Mouse (Mus musculus): ENCODE results near the gene Pradc1. TPM values are rescaled to one million over a fixed set of nuclear protein-coding genes. Genes with fewer than 3 reads are reported as not detected.

Pradc1 gene
- polyA plus RNA-seq, 1 experiment = 13.9 TPM

DNA sequence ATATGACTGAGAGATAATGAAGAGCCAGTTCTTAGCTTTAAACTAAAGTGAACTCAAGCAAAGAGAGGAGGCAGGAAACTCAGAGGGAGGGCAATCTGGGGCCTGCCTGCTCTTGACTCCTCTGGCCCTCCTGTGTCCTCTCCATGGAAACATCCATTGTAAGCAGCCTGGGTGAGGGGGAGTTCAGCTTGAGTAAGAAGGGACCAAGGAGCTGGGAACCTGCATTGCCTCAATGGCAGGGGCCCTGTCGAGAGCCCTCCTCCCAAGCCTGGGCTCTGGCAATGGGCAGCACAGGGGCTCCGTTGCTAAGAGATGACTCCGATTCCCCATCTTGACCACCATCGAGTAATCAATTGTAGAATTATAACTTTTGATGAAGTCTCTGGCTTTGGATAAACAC is 36.7 kb upstream of the Pradc1 start:
- H3K27me3 ChIP-seq (ENCODE audit: control insufficient read depth, insufficient read depth, low read length) = peaks cover 9% of the 10 kb centered on the region; the same call in 1 of the 2 replicates
- TF ChIP-seq CTCF (IDR thresholded peaks at IDR 0.05; ENCODE audit: extremely low read depth, insufficient read depth, insufficient read length, insufficient replicate concordance) (no peak), POLR2A (IDR thresholded peaks at IDR 0.05; ENCODE audit: low read depth, low read length) (no peak)
- 86% methylated on average over 4 of the region's 4 CpGs for WGBS

DNA sequence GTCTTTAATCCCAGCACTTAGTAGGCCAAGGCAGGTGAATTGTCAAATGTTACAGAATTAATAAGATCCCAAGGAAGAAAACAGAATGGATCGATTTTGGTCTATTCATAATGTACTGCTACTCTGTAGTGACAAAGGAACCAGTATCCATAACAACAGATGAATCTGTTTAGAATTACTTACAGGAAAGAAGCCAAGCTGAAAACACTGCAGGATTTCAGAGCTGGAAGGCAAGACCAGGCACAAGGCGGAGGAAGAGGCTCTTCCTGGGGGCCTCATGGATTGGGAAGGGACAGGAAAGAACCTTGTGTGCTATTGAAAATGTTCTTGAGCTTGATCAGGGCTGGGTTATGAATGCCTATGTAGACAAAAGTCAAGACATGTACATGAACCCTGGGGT is 34.0 kb upstream of the Pradc1 start:
- no peak for DNase-seq (ENCODE audit: low read depth in 1 of 2, low spot score in 2 of 2)
- 66% methylated on average over 2 of the region's 2 CpGs for WGBS
- no peak for TF ChIP-seq CTCF (IDR thresholded peaks at IDR 0.05; ENCODE audit: extremely low read depth, insufficient read depth, insufficient read length, insufficient replicate concordance)
- no peak for TF ChIP-seq POLR2A (IDR thresholded peaks at IDR 0.05; ENCODE audit: low read depth, low read length)
- no peak overlapping the region for H3K27ac ChIP-seq (ENCODE audit: insufficient read depth, low read length)
- H3K4me1 ChIP-seq (ENCODE audit: control insufficient read depth, insufficient read depth, insufficient read length) = no peaks in the 10 kb centered on the region
- peaks cover 9% of the 10 kb centered on the region; the same call in 1 of the 2 replicates for H3K27me3 ChIP-seq (ENCODE audit: control insufficient read depth, insufficient read depth, low read length)
- no peaks in the 10 kb centered on the region for H3K36me3 ChIP-seq (ENCODE audit: control insufficient read depth, insufficient read depth, low read length)
- no peak overlapping the region for H3K4me3 ChIP-seq (ENCODE audit: extremely low read depth, insufficient read depth, insufficient read length)

More for the DNA sequence above, 36.7 kb upstream of the Pradc1 start:
- no peaks in the 10 kb centered on the region for H3K4me1 ChIP-seq (ENCODE audit: control insufficient read depth, insufficient read depth, insufficient read length)
- no peak overlapping the region for H3K27ac ChIP-seq (ENCODE audit: insufficient read depth, low read length)
- H3K4me3 ChIP-seq (ENCODE audit: extremely low read depth, insufficient read depth, insufficient read length) = no peak overlapping the region
- H3K36me3 ChIP-seq (ENCODE audit: control insufficient read depth, insufficient read depth, low read length) = no peaks in the 10 kb centered on the region
- no peak for DNase-seq (ENCODE audit: low read depth in 1 of 2, low spot score in 2 of 2)

DNA sequence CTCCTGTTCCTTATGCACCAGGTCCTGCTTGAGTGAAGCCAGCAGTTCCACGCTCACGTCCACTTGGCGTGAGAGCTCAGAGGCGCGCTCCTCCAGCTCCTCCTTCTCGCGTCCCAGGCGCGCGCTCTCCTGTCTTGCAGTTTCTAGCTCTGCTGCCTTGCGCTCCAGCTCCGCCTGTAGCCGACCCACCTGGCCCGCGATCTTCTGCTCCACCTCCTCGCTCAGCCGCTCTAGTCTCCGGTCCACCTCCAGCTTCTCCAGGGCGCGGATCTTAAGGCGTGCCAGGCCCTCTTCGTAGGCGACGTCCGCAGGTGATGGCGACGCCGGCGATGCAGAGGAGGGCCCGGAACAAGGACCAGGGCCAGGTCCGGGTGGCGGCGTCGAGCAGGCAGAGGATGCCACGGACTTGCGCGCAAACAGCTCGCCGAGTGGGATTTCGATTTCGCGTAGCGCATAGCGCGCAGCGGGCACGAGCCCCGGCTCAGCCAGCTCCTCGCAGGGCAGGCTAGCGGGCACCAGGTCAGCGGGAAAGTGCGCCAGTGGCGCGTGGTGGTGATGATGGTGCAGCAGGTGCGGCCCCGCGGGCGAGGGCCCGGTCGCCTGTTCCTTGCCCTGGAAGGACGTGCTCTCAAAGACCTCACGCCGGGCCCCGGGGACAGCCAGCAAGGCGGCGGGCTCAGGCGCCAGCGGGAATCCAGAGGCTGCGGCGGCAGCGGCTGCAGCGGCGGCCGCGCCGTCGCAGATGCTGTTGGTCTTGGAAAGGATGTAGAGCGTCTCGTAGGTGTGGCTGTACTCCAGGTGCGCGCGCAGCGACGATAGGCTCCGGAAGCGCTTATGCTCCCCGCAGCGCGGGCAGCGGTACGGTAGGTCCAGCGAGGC is 32.3 kb upstream of the Pradc1 start:
- H3K36me3 ChIP-seq (ENCODE audit: control insufficient read depth, insufficient read depth, low read length) = no peaks in the 10 kb centered on the region
- DNase-seq (ENCODE audit: low read depth in 1 of 2, low spot score in 2 of 2) = no peak
- TF ChIP-seq CTCF (IDR thresholded peaks at IDR 0.05; ENCODE audit: extremely low read depth, insufficient read depth, insufficient read length, insufficient replicate concordance) = no peak
- TF ChIP-seq POLR2A (IDR thresholded peaks at IDR 0.05; ENCODE audit: low read depth, low read length) = no peak
- no peaks in the 10 kb centered on the region for H3K4me1 ChIP-seq (ENCODE audit: control insufficient read depth, insufficient read depth, insufficient read length)
- no peak overlapping the region for H3K27ac ChIP-seq (ENCODE audit: insufficient read depth, low read length)
- no peak overlapping the region for H3K4me3 ChIP-seq (ENCODE audit: extremely low read depth, insufficient read depth, insufficient read length)
- 9% methylated on average over 92 of the region's 92 CpGs for WGBS
- peaks cover 9% of the 10 kb centered on the region; the same call in 1 of the 2 replicates for H3K27me3 ChIP-seq (ENCODE audit: control insufficient read depth, insufficient read depth, low read length)

DNA sequence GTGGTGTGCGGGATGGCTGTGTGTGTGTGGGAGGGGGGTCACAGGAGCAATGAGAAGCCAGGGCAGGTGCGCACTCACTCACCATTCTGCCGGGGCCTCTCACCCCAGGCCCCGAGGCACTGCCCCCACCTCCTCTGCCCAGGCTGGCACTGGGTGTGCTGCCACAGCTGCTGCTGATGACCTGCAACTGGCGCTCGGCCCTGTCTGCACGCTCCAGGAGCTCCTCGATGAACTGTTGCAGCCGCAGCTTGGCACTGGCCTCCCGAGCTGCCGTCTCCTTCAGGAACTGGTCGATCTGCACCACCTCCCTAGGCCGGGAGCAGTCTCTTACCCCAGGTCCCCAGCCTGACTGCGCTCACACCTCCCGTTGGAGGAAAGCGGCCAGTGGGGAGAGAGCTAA is 28.9 kb upstream of the Pradc1 start:
- no peak for DNase-seq (ENCODE audit: low read depth in 1 of 2, low spot score in 2 of 2)
- H3K27ac ChIP-seq (ENCODE audit: insufficient read depth, low read length) = no peak overlapping the region
- 77% methylated on average over 16 of the region's 16 CpGs for WGBS
- H3K36me3 ChIP-seq (ENCODE audit: control insufficient read depth, insufficient read depth, low read length) = no peaks in the 10 kb centered on the region
- no peaks in the 10 kb centered on the region for H3K4me1 ChIP-seq (ENCODE audit: control insufficient read depth, insufficient read depth, insufficient read length)
- H3K4me3 ChIP-seq (ENCODE audit: extremely low read depth, insufficient read depth, insufficient read length) = no peak overlapping the region
- TF ChIP-seq POLR2A (IDR thresholded peaks at IDR 0.05; ENCODE audit: low read depth, low read length) = no peak
- no peak for TF ChIP-seq CTCF (IDR thresholded peaks at IDR 0.05; ENCODE audit: extremely low read depth, insufficient read depth, insufficient read length, insufficient replicate concordance)
- H3K27me3 ChIP-seq (ENCODE audit: control insufficient read depth, insufficient read depth, low read length) = peaks cover 9% of the 10 kb centered on the region; the same call in 1 of the 2 replicates

DNA sequence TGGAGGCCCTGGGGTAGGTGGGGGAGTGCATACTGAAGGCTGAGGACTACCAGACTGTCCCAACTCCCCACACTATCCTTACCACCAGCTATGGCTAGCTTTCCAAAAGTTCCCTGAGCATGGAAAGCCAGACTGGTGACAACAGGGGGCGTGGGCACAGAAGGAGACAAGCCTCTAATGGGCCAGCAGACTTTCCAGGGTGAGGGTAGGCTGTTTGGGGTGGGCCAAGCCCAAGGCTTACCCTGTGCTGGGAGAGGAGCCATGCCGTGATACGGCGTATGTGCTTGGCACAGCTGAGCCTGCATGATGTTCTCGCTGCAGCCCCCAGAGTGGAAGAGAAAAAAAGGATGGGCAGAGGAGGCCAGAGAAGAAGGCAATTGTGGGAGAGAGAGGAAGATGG is 28.2 kb upstream of the Pradc1 start:
- no peak for DNase-seq (ENCODE audit: low read depth in 1 of 2, low spot score in 2 of 2)
- H3K4me3 ChIP-seq (ENCODE audit: extremely low read depth, insufficient read depth, insufficient read length) = no peak overlapping the region
- WGBS = 77% methylated on average over 5 of the region's 5 CpGs
- peaks cover 9% of the 10 kb centered on the region; the same call in 1 of the 2 replicates for H3K27me3 ChIP-seq (ENCODE audit: control insufficient read depth, insufficient read depth, low read length)
- no peak overlapping the region for H3K27ac ChIP-seq (ENCODE audit: insufficient read depth, low read length)
- TF ChIP-seq CTCF (IDR thresholded peaks at IDR 0.05; ENCODE audit: extremely low read depth, insufficient read depth, insufficient read length, insufficient replicate concordance) = no peak
- no peak for TF ChIP-seq POLR2A (IDR thresholded peaks at IDR 0.05; ENCODE audit: low read depth, low read length)
- H3K36me3 ChIP-seq (ENCODE audit: control insufficient read depth, insufficient read depth, low read length) = no peaks in the 10 kb centered on the region
- H3K4me1 ChIP-seq (ENCODE audit: control insufficient read depth, insufficient read depth, insufficient read length) = no peaks in the 10 kb centered on the region

DNA sequence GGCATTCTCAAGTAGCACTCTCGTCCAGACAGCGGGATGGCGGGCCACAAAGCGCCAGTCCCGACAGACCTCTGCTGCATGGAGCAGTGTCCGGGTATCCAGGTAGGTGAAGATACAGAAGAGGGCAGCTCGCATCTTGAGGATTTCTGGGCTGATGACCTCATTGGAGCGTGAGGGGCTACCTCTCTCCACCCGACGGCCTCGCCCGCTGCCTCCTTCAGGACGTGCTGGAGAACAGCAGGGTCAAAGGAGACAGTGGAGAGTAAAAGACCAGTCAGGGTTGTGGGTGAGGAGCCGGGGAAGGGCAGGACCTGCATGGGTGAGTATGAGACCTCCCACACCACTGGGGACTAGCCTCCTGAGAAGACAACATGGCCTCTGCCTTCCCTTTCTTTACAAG is 26.6 kb upstream of the Pradc1 start:
- 47% methylated on average over 14 of the region's 14 CpGs for WGBS
- no peak overlapping the region for H3K27ac ChIP-seq (ENCODE audit: insufficient read depth, low read length)
- H3K27me3 ChIP-seq (ENCODE audit: control insufficient read depth, insufficient read depth, low read length) = no peaks in the 10 kb centered on the region; the same call in 1 of the 2 replicates
- no peaks in the 10 kb centered on the region for H3K36me3 ChIP-seq (ENCODE audit: control insufficient read depth, insufficient read depth, low read length)
- no peaks in the 10 kb centered on the region for H3K4me1 ChIP-seq (ENCODE audit: control insufficient read depth, insufficient read depth, insufficient read length)
- DNase-seq (ENCODE audit: low read depth in 1 of 2, low spot score in 2 of 2) = no peak
- TF ChIP-seq POLR2A (IDR thresholded peaks at IDR 0.05; ENCODE audit: low read depth, low read length) = no peak
- no peak for TF ChIP-seq CTCF (IDR thresholded peaks at IDR 0.05; ENCODE audit: extremely low read depth, insufficient read depth, insufficient read length, insufficient replicate concordance)
- no peak overlapping the region for H3K4me3 ChIP-seq (ENCODE audit: extremely low read depth, insufficient read depth, insufficient read length)
